Mouse (Mus musculus) embryonic facial prominence, embryonic 15.5 days (tissue): Measurements from ENCODE around the gene Dhcr24. TPM values are rescaled to one million over a fixed set of nuclear protein-coding genes. Genes with fewer than 3 reads are reported as not detected.

Experiments used
- ATAC-seq: fragments of 200-750 bp; cut with Nextera tagmentation; 2 replicates; pipeline ENCODE4 v1.8.0; 2017; ENCODE audit warnings: low read depth, moderate TSS enrichment; ENCODE audit not compliant: insufficient number of reproducible peaks, low FRiP score, low TSS enrichment
- H3K27ac ChIP-seq: fragments of 300-500 bp; sonication (generic); replicated peaks from 2 replicates; pipeline ENCODE4 v1.5.1; 2015; ENCODE audit warnings: mild to moderate bottlenecking, inconsistent platforms
- H3K27me3 ChIP-seq: fragments of 300-500 bp; sonication (generic); 2 replicates; pipeline ENCODE4 v1.6.1; 2015; ENCODE audit warnings: inconsistent platforms
- H3K36me3 ChIP-seq: fragments of 300-500 bp; sonication (generic); 2 replicates; pipeline ENCODE4 v1.6.1; 2015; ENCODE audit warnings: mild to moderate bottlenecking, inconsistent platforms
- H3K4me1 ChIP-seq: fragments of 300-500 bp; sonication (generic); 2 replicates; pipeline ENCODE4 v1.6.1; 2015; ENCODE audit warnings: inconsistent platforms
- H3K4me2 ChIP-seq: fragments of 300-500 bp; sonication (generic); replicated peaks from 2 replicates; pipeline ENCODE4 v1.6.1; 2015; ENCODE audit warnings: mild to moderate bottlenecking, inconsistent platforms
- H3K4me3 ChIP-seq: fragments of 300-500 bp; sonication (generic); replicated peaks from 2 replicates; pipeline ENCODE4 v1.5.1; 2015; ENCODE audit warnings: mild to moderate bottlenecking, inconsistent platforms
- H3K9ac ChIP-seq: fragments of 300-500 bp; sonication (generic); 2 replicates; pipeline ENCODE4 v1.6.1; 2015; ENCODE audit warnings: inconsistent platforms
- H3K9me3 ChIP-seq: fragments of 300-500 bp; sonication (generic); replicated peaks from 2 replicates; pipeline ENCODE4 v1.6.1; 2016; ENCODE audit warnings: inconsistent platforms
- WGBS: fragments of 180-500 bp; shearing (Covaris S2); methylation state at CpG from one replicate; pipeline ENCODE4 v1.1.7; 2015; 5-methylcytosine and 5-hydroxymethylcytosine counted together
- polyA plus RNA-seq: library from polyadenylated mRNA; unstranded; fragments of >200 nt; fragmentation: Nextera tagmentation; extraction: Ambion mirVana; gene quantifications from 2 replicates; pipeline ENCODE4 v1.2.1, GENCODE M21; 2015

Gene Dhcr24
- polyA plus RNA-seq, 1 experiment from 2014 or later, result 4.5 TPM

- 88% methylated on average over 4 of the region's 4 CpGs for WGBS
- Histone ChIP-seq H3K4me2 (no peak overlapping the region), H3K27me3 (no peaks in the 10 kb centered on the region), H3K9ac (no peak overlapping the region), H3K36me3 (peaks cover 72% of the 10 kb centered on the region), H3K4me1 (no peaks in the 10 kb centered on the region), H3K9me3 (no peaks in the 10 kb centered on the region), H3K4me3 (no peak overlapping the region), H3K27ac (no peak overlapping the region)
- ATAC-seq, result no peak
Observed at GRCm38 (mm10) chr4:106584665-106585064, 23.8 kb downstream of the Dhcr24 start.

GRCm38 (mm10) chr4:106587075-106587474, 26.2 kb downstream of the Dhcr24 start:
- Histone ChIP-seq H3K4me3 (no peak overlapping the region), H3K4me1 (no peaks in the 10 kb centered on the region), H3K27me3 (no peaks in the 10 kb centered on the region), H3K27ac (no peak overlapping the region), H3K4me2 (no peak overlapping the region), H3K9ac (no peak overlapping the region), H3K36me3 (peaks cover 57% of the 10 kb centered on the region), H3K9me3 (no peaks in the 10 kb centered on the region)
- ATAC-seq, result no peak
- 89% methylated on average over 6 of the region's 6 CpGs for WGBS

- Histone ChIP-seq H3K9me3 (no peaks in the 10 kb centered on the region), H3K9ac (no peak overlapping the region), H3K36me3 (peaks cover 37% of the 10 kb centered on the region), H3K27me3 (no peaks in the 10 kb centered on the region), H3K4me3 (no peak overlapping the region), H3K27ac (no peak overlapping the region), H3K4me1 (no peaks in the 10 kb centered on the region), H3K4me2 (no peak overlapping the region)
- no peak for ATAC-seq
- WGBS, result 62% methylated on average over 9 of the region's 9 CpGs
Observed at GRCm38 (mm10) chr4:106590142-106590541, 29.3 kb downstream of the Dhcr24 start.

GRCm38 (mm10) chr4:106590871-106591270, 30.0 kb downstream of the Dhcr24 start:
- Histone ChIP-seq H3K27me3 (no peaks in the 10 kb centered on the region), H3K4me2 (no peak overlapping the region), H3K4me3 (no peak overlapping the region), H3K9ac (no peak overlapping the region), H3K4me1 (no peaks in the 10 kb centered on the region), H3K9me3 (no peaks in the 10 kb centered on the region), H3K27ac (no peak overlapping the region), H3K36me3 (peaks cover 30% of the 10 kb centered on the region)
- ATAC-seq, result no peak
- WGBS, result 82% methylated on average over 9 of the region's 9 CpGs

GRCm38 (mm10) chr4:106593636-106594035, 32.8 kb downstream of the Dhcr24 start:
- Histone ChIP-seq H3K36me3 (peaks cover 4% of the 10 kb centered on the region; the same call in 1 of the 2 replicates), H3K4me1 (no peaks in the 10 kb centered on the region), H3K4me3 (no peak overlapping the region), H3K4me2 (no peak overlapping the region), H3K27ac (no peak overlapping the region), H3K9me3 (no peaks in the 10 kb centered on the region), H3K9ac (no peak overlapping the region), H3K27me3 (no peaks in the 10 kb centered on the region)
- no peak for ATAC-seq
- 57% methylated on average over 7 of the region's 7 CpGs for WGBS

- H3K27me3 ChIP-seq, result no peaks in the 10 kb centered on the region
- no peaks in the 10 kb centered on the region for H3K36me3 ChIP-seq
- 60% methylated on average over 3 of the region's 3 CpGs for WGBS
- H3K9me3 ChIP-seq, result no peaks in the 10 kb centered on the region
- H3K4me3 ChIP-seq, result no peak overlapping the region
- no peaks in the 10 kb centered on the region for H3K4me1 ChIP-seq
- H3K27ac ChIP-seq, result no peak overlapping the region
- ATAC-seq, result no peak
- no peak overlapping the region for H3K9ac ChIP-seq
- no peak overlapping the region for H3K4me2 ChIP-seq
Observed at GRCm38 (mm10) chr4:106596200-106596599, 35.4 kb downstream of the Dhcr24 start.

- H3K27ac ChIP-seq, result no peak overlapping the region
- H3K27me3 ChIP-seq, result no peaks in the 10 kb centered on the region
- H3K9ac ChIP-seq, result no peak overlapping the region
- H3K4me2 ChIP-seq, result no peak overlapping the region
- WGBS, result 73% methylated on average over 9 of the region's 9 CpGs
- H3K4me1 ChIP-seq, result no peaks in the 10 kb centered on the region
- H3K9me3 ChIP-seq, result no peaks in the 10 kb centered on the region
- H3K4me3 ChIP-seq, result no peak overlapping the region
- no peaks in the 10 kb centered on the region for H3K36me3 ChIP-seq
- ATAC-seq, result no peak
Observed at GRCm38 (mm10) chr4:106597055-106597454, 36.2 kb downstream of the Dhcr24 start.

- no peak overlapping the region for H3K27ac ChIP-seq
- no peak overlapping the region for H3K4me3 ChIP-seq
- H3K4me2 ChIP-seq, result no peak overlapping the region
- H3K4me1 ChIP-seq, result no peaks in the 10 kb centered on the region
- H3K9ac ChIP-seq, result no peak overlapping the region
- no peak for ATAC-seq
- no peaks in the 10 kb centered on the region for H3K36me3 ChIP-seq
- no peaks in the 10 kb centered on the region for H3K27me3 ChIP-seq
- 84% methylated on average over 4 of the region's 4 CpGs for WGBS
- no peaks in the 10 kb centered on the region for H3K9me3 ChIP-seq
Observed at GRCm38 (mm10) chr4:106597741-106598140, 36.9 kb downstream of the Dhcr24 start.

- H3K27ac ChIP-seq, result no peak overlapping the region
- H3K9me3 ChIP-seq, result no peaks in the 10 kb centered on the region
- H3K4me2 ChIP-seq, result no peak overlapping the region
- no peaks in the 10 kb centered on the region for H3K4me1 ChIP-seq
- 52% methylated on average over 1 of the region's 1 CpGs for WGBS
- no peaks in the 10 kb centered on the region for H3K27me3 ChIP-seq
- no peak overlapping the region for H3K9ac ChIP-seq
- H3K4me3 ChIP-seq, result no peak overlapping the region
- H3K36me3 ChIP-seq, result no peaks in the 10 kb centered on the region
- ATAC-seq, result no peak
Observed at GRCm38 (mm10) chr4:106599415-106599814, 38.6 kb downstream of the Dhcr24 start.

GRCm38 (mm10) chr4:106600770-106601169, 39.9 kb downstream of the Dhcr24 start:
- H3K4me3 ChIP-seq, result no peak overlapping the region
- H3K36me3 ChIP-seq, result no peaks in the 10 kb centered on the region
- no peak for ATAC-seq
- H3K27ac ChIP-seq, result no peak overlapping the region
- no peak overlapping the region for H3K4me2 ChIP-seq
- H3K27me3 ChIP-seq, result no peaks in the 10 kb centered on the region
- no peaks in the 10 kb centered on the region for H3K4me1 ChIP-seq
- WGBS, result 80% methylated on average over 4 of the region's 4 CpGs
- no peak overlapping the region for H3K9ac ChIP-seq
- no peaks in the 10 kb centered on the region for H3K9me3 ChIP-seq

- H3K9me3 ChIP-seq, result no peaks in the 10 kb centered on the region
- no peak overlapping the region for H3K9ac ChIP-seq
- H3K27me3 ChIP-seq, result no peaks in the 10 kb centered on the region
- ATAC-seq, result peak; percentile 87
- H3K36me3 ChIP-seq, result no peaks in the 10 kb centered on the region
- WGBS, result 41% methylated on average over 18 of the region's 18 CpGs
- H3K4me1 ChIP-seq, result peaks cover 5% of the 10 kb centered on the region; the same call in 1 of the 2 replicates
- H3K4me3 ChIP-seq, result peak overlapping the region; percentile 11; the same call in 1 of the 2 replicates
- no peak overlapping the region for H3K27ac ChIP-seq
- peak overlapping the region; percentile 39 for H3K4me2 ChIP-seq
Observed at GRCm38 (mm10) chr4:106606639-106607554, 46.1 kb downstream of the Dhcr24 start.

- Histone ChIP-seq H3K4me3 (no peak overlapping the region), H3K27me3 (no peaks in the 10 kb centered on the region), H3K4me1 (peaks cover 5% of the 10 kb centered on the region; the same call in 1 of the 2 replicates), H3K36me3 (no peaks in the 10 kb centered on the region), H3K4me2 (no peak overlapping the region), H3K9ac (no peak overlapping the region), H3K9me3 (no peaks in the 10 kb centered on the region), H3K27ac (no peak overlapping the region)
- WGBS, result 92% methylated on average over 1 of the region's 1 CpGs
- ATAC-seq, result no peak
Observed at GRCm38 (mm10) chr4:106607905-106608304, 47.1 kb downstream of the Dhcr24 start.
